Mouse (Mus musculus) spleen, postnatal 10 days (tissue): ENCODE results near the gene Pkp4.
"Not testable (repeated sequence)": the region's sequence is repeated elsewhere in the genome, so short reads cannot be mapped to it uniquely, and the experiment has no call there.

Experiments
- DNase-seq, 2 experiments: peaks; one replicate each; pipeline ENCODE4 v3.0.0; 2021 to 2022; ENCODE audit warnings: low spot score in 2 of 2

The Pkp4 gene

GRCm38 (mm10) chr2:59383231-59383630, 222.6 kb downstream of the Pkp4 start:
- DNase-seq = no peak

DNA sequence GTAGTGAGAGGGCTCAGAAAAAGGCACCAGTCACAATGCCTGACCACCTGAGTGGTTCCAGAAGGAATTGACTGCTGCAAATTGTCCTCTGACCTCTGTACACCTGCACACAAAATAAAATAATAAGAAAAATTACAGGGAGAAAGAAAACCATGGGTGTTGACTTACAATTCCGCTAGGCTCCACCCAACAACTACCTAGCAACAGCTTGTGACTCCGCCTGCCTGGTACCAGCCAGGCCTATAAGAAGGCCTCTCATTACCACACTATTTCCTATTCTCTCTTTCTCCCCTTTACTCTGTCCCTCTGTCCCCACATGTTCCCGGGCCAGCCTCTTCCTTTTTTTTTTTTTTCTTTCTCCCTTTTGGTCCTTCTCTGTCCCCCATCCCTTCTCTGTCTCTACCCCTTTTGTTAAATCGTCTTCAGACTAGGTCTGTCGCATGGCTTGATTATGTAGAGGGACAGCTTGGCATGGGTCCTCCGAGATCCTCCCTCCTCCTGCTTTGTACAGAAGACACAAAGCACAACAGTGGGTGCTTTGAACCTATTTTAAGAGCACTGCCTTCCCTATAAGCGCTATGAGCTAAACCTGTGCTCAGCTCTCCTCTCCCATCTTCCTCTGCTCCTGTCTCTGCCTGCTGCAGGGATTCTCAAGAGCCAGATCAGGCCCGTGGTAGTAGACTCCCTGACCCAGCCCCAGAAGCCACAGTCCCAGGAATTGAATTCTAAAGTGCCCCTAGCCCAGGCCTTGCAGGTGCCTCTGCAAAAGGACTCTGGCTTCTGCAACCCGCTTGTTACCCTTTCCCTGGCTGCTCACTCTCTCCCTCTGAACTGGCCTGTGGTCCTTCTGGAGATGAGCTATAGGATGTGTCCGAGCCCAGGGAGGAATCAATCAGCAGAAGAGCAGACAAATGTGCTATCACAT, 223.5 kb downstream of the Pkp4 start:
- DNase-seq = no peak

GRCm38 (mm10) chr2:59385211-59385935, 224.7 kb downstream of the Pkp4 start:
- no peak for DNase-seq

DNA sequence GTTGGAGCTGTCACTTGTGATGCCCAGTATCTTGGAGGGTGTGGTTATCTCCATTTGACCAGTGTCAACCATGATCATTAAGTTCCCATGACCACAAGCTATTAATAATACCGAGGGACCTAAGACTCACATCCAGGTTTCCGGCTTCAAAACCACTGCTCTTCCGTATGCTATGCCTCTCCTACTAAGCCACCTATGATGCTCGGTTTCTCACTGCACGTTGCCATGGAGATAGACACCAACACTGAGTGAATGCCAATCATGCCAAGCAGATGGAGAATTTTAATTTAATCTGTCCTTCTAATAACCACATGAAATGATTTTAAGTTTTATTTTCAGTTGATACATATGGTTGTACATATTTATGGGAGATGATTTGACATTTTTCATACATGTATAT, 229.3 kb downstream of the Pkp4 start:
- DNase-seq = no peak

DNA sequence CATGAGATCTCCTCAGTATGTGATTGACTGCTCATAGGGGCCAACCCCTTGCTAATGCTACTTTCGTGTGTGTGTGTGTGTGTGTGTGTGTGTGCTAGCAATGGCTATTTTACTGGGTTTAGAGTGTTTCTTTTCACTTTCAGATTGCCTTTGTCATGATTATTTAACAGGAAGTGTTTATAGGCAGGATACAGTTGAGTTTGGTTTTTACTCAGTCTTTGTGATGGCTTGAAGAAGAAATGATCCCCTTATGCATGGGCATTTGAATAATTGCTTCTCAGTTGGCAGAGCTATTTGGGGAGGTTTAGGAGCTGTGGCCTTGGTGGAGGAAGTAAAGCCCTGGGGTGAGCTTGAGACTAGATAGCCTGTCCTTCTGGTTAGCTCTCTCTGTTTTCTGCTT, 232.5 kb downstream of the Pkp4 start:
- DNase-seq = no peak

DNA sequence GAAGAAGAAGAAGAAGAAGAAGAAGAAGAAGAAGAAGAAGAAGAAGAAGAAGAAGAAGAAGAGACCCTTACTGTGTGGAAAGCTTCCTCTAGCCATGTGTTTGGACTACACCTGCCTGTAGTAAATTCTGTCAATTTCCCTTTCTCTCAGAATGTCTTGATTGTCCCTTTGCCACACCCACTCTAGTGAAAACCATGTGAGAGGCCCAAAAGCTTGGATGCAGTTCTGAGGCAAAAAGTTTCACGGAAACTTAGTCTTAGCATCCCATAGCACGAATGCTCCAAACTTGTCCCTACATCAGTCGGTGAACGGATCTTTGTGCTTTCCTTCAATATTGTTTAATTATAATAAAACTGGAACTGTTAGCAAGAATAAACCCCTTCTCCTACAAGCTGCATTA, 234.0 kb downstream of the Pkp4 start:
- DNase-seq = no peak

- DNase-seq = not testable (repeated sequence)
These were observed 234.6 kb downstream of the Pkp4 start for GRCm38 (mm10) chr2:59395160-59395650.

DNA sequence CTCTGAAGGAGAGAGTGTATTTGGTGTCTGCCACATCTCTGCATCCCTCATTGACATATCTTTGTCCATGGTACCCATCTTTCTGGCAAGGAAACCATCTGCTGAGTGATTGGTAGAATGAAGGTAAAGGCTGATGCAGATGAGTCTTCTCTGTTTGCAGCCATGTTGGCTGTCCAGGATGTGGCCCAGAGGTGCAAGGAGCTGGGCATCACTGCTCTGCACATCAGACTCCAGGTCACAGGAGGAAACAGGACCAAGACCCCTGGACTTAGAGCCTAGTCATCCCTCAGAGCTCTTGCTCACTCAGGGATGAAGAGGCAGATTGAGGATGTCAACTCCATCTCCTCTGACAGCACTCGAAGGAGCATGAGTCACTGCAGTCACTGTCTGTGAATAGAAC, 235.9 kb downstream of the Pkp4 start:
- no peak for DNase-seq

DNA sequence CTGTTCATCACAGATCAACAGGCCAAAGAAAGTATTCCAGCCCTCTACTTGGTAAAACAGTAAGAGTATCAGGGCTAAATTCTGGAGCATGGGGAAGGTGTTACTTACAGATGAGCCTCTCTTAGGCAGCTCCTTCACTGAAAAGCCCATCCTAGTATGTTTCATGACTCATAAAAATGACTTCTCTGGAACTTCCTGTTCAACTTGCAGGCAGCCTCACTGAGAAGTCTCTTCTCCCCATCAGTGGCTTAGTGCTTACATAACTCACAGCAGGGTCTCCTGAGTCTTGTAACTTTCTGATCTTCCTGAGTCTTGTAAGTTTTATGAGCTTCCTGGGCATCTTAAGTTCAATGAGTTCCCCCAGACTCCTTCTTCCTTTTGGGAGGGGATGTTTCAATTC, 236.9 kb downstream of the Pkp4 start:
- no peak for DNase-seq

DNA sequence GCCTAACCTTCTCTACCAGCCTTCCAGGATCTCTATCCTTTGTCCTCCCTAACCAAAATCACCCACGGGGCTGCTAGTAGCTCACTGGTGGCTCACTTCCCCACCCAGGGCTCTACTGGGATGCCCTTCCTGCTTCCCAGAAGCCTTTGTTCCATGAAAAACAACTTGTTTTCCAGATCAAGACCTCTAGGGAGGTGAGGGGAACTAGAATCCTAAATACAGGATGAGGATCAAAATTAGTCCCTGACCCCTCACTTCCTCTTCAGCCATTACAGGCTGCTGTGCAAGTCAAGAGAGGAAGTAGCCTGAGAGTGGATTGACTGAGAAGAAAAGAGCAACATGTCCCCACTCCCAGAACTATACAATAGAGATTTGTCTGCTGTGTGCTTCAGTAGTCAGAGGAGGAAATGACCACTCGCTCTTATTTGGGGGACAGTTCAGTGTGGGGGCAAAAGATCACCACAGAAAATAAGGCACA, 240.3 kb downstream of the Pkp4 start:
- DNase-seq = no peak

DNA sequence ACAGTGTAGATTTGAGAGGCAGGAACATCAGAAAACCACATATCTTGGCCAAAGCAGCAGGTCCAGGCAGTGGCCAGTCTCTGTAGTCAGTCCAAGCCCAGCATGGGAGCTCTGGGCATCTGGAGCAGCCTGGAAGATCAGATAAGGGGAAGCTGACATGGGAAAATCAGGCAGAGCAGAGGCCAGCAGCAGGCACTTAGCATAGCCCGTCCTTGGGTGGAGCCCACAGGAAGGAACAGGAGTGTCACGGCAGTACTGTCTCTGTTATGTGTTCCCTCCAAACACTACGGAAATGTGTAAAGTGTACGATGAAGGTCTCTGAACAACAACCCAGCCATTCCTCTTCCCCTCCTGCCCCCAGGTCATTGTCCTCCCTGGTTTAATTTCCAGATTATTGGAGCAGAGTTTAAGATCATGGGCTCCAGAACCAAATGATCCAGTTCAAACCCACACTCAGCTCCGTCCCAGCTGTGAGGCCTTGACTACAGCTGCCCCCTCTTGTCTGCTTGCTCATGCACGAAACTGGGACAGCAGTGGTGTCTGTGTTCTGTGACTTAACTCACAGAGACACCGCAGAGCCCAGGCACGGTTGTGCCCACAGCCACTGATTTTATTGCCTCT, 241.3 kb downstream of the Pkp4 start:
- no peak for DNase-seq

DNA sequence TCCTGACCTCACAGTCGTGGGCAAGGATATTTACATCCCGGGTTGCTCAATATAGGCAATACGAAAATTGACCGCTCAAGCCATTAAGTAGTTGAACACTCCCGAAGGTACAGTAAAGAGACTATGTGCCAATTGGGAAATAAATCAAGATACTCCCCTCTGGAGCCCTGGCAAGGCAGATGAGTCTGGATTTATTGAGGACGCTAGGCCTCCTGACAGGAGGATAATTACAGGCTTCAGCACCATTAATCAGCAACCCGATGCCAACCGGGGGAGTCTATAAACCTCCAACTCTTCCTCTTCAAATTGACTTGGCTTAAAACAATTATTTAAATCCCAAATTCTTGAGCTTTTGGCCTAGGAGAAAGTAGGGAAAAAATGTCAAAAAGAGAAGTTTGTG, 243.4 kb downstream of the Pkp4 start:
- no peak for DNase-seq
